Mouse (Mus musculus) olfactory bulb, adult 2 months (tissue): Measurements from ENCODE around the gene Tpx2.

Source experiments
- CTCF ChIP-seq: fragments of 200-500 bp; IDR thresholded peaks from 2 replicates; pipeline ENCODE4 v1.5.1; 2012; ENCODE audit warnings: low read depth, mild to moderate bottlenecking, low read length, moderate library complexity; ENCODE audit not compliant: insufficient read depth
- POLR2A ChIP-seq: fragments of 200-500 bp; IDR thresholded peaks from 2 replicates; pipeline ENCODE4 v1.6.1; 2012; ENCODE audit warnings: mild to moderate bottlenecking, low read depth, low read length, moderate library complexity; ENCODE audit not compliant: insufficient read depth

- TF ChIP-seq POLR2A, result no peak
- TF ChIP-seq CTCF, result no peak
Measured at GRCm38 (mm10) chr2:152810158-152810941, 37.4 kb upstream of the Tpx2 start.
